In genomic region chr3:152145186-152145585, GRCm38 (mm10) we compare ENCODE assay signal across 8 mouse cellular contexts. TPM values are rescaled to one million over a fixed set of nuclear protein-coding genes. Genes with fewer than 3 reads are reported as not detected.
DNase-seq lines count a peak whose midpoint lies in the region; ATAC-seq lines count a peak whose summit lies in the region.

No protein-coding gene starts in this region.

- H3K9ac ChIP-seq in midbrain, embryonic 16.5 days (ENCODE audit: low read depth, low read length): no peak overlapping the region
- H3K9ac ChIP-seq in midbrain, embryonic 14.5 days (replicated peaks; ENCODE audit: low read length): no peak overlapping the region
- H3K9ac ChIP-seq in heart, embryonic 12.5 days: peak overlapping the region; percentile 49; the same call in 1 of the 2 replicates
- H3K9ac ChIP-seq in limb, embryonic 12.5 days (replicated peaks): no peak overlapping the region

- H3K4me2 ChIP-seq in midbrain, embryonic 16.5 days (ENCODE audit: low read length): no peak overlapping the region
- H3K4me2 ChIP-seq in midbrain, embryonic 14.5 days (ENCODE audit: low read length): no peak overlapping the region
- peak overlapping the region; percentile 26; the same call in 1 of the 2 replicates for H3K4me2 ChIP-seq in heart, embryonic 12.5 days
- H3K4me2 ChIP-seq in limb, embryonic 12.5 days: no peak overlapping the region

- no peak for DNase-seq in cerebellum, postnatal 4 days (ENCODE audit: low spot score in 2 of 2)
- no peak for DNase-seq in midbrain, embryonic 14.5 days
- no peak for DNase-seq in testis, postnatal 10 days (ENCODE audit: low spot score)
- DNase-seq in layer of hippocampus, postnatal 36 days: no peak

- WGBS in midbrain, embryonic 16.5 days: 71% methylated on average over 2 of the region's 2 CpGs
- 71% methylated on average over 2 of the region's 2 CpGs for WGBS in midbrain, embryonic 14.5 days
- 30% methylated on average over 2 of the region's 2 CpGs for WGBS in heart, embryonic 12.5 days
- 20% methylated on average over 2 of the region's 2 CpGs for WGBS in limb, embryonic 12.5 days

- no peaks in the 10 kb centered on the region for H3K27me3 ChIP-seq in midbrain, embryonic 16.5 days (ENCODE audit: control insufficient read depth, insufficient read depth, low read depth, low read length)
- H3K27me3 ChIP-seq in midbrain, embryonic 14.5 days (ENCODE audit: control insufficient read depth, insufficient read depth, low read length): no peaks in the 10 kb centered on the region
- H3K27me3 ChIP-seq in heart, embryonic 12.5 days (replicated peaks): no peaks in the 10 kb centered on the region
- H3K27me3 ChIP-seq in limb, embryonic 12.5 days: no peaks in the 10 kb centered on the region

- no peak overlapping the region for H3K27ac ChIP-seq in midbrain, embryonic 16.5 days (ENCODE audit: low read length)
- H3K27ac ChIP-seq in midbrain, embryonic 14.5 days (replicated peaks; ENCODE audit: low read depth, low read length): no peak overlapping the region
- peak overlapping the region; percentile 98 for H3K27ac ChIP-seq in heart, embryonic 12.5 days (ENCODE audit: poor library complexity, severe bottlenecking)
- H3K27ac ChIP-seq in limb, embryonic 12.5 days: no peak overlapping the region

- peak; percentile 88 for ATAC-seq in cerebellum, adult (ENCODE audit: insufficient number of reproducible peaks, low FRiP score, low TSS enrichment)
- ATAC-seq in midbrain, embryonic 16.5 days: peak; percentile 64; the same call in 1 of the 2 replicates
- no peak; the same call in 1 of the 2 replicates for ATAC-seq in midbrain, embryonic 14.5 days (ENCODE audit: low FRiP score, low TSS enrichment)
- ATAC-seq in heart, embryonic 12.5 days (ENCODE audit: insufficient number of reproducible peaks, low FRiP score): peak; percentile 90
- peak; percentile 68; the same call in 1 of the 2 replicates for ATAC-seq in limb, embryonic 12.5 days (ENCODE audit: insufficient number of reproducible peaks, insufficient read depth, low FRiP score, low TSS enrichment, low read depth)

- H3K9me3 ChIP-seq in midbrain, embryonic 16.5 days (replicated peaks; ENCODE audit: control insufficient read depth, low read length, poor library complexity, severe bottlenecking): no peaks in the 10 kb centered on the region
- H3K9me3 ChIP-seq in midbrain, embryonic 14.5 days (ENCODE audit: control insufficient read depth, low read length): no peaks in the 10 kb centered on the region
- H3K9me3 ChIP-seq in heart, embryonic 12.5 days (replicated peaks): no peaks in the 10 kb centered on the region
- H3K9me3 ChIP-seq in limb, embryonic 12.5 days: no peaks in the 10 kb centered on the region

- no peaks in the 10 kb centered on the region for H3K36me3 ChIP-seq in midbrain, embryonic 16.5 days (ENCODE audit: control insufficient read depth, insufficient read depth, low read length)
- H3K36me3 ChIP-seq in midbrain, embryonic 14.5 days (ENCODE audit: control insufficient read depth, insufficient read depth, low read length): no peaks in the 10 kb centered on the region
- no peaks in the 10 kb centered on the region for H3K36me3 ChIP-seq in heart, embryonic 12.5 days
- H3K36me3 ChIP-seq in limb, embryonic 12.5 days: no peaks in the 10 kb centered on the region

- H3K4me3 ChIP-seq in midbrain, embryonic 16.5 days (ENCODE audit: low read depth, low read length): no peak overlapping the region
- H3K4me3 ChIP-seq in midbrain, embryonic 14.5 days (replicated peaks; ENCODE audit: low read depth, low read length): no peak overlapping the region
- no peak overlapping the region for H3K4me3 ChIP-seq in heart, embryonic 12.5 days
- no peak overlapping the region for H3K4me3 ChIP-seq in limb, embryonic 12.5 days (replicated peaks)

- H3K4me1 ChIP-seq in midbrain, embryonic 16.5 days (ENCODE audit: control insufficient read depth, insufficient read depth, low read length): no peaks in the 10 kb centered on the region
- no peaks in the 10 kb centered on the region for H3K4me1 ChIP-seq in midbrain, embryonic 14.5 days (ENCODE audit: control insufficient read depth, insufficient read depth, low read length)
- H3K4me1 ChIP-seq in heart, embryonic 12.5 days (replicated peaks): peaks cover 68% of the 10 kb centered on the region
- peaks cover 12% of the 10 kb centered on the region for H3K4me1 ChIP-seq in limb, embryonic 12.5 days (replicated peaks)

RNA-seq across cellular contexts. Expression of gene Gipc2, which starts 20.8 kb away (rescaled TPM):
- 13.6 and 16.2 TPM in 2 replicates for polyA plus RNA-seq in midbrain, embryonic 16.5 days (2015; fragmentation: Nextera tagmentation; extraction: Ambion mirVana)
- polyA plus RNA-seq in midbrain, embryonic 14.5 days (2014; fragmentation: Nextera tagmentation; extraction: Ambion mirVana): 9.3 and 11.5 TPM in 2 replicates
- 1.3 and 4.5 TPM in 2 replicates for polyA plus RNA-seq in heart, embryonic 12.5 days (2016; fragmentation: Nextera tagmentation; extraction: Ambion mirVana)
- polyA plus RNA-seq in limb, embryonic 12.5 days (2016; fragmentation: Nextera tagmentation; extraction: Ambion mirVana): 2.6 and 4.3 TPM in 2 replicates
- total RNA-seq in layer of hippocampus, postnatal 36 days (2021): 1 to 10 TPM; 1.2 to 1.8 TPM
